Mouse (Mus musculus): ENCODE results near the gene Clns1a. TPM values are rescaled to one million over a fixed set of nuclear protein-coding genes. Genes with fewer than 3 reads are reported as not detected.
A peak's percentile ranks its signal among the peaks of the same experiment; 100 is the strongest.

Clns1a gene
- polyA plus RNA-seq, 1 experiment from 2014 or later = 134 TPM

GRCm38 (mm10) chr7:97700173-97700572 is 3.7 kb downstream of the Clns1a start:
- H3K9ac ChIP-seq (ENCODE audit: low read length) = no peak overlapping the region
- no peak for ATAC-seq (ENCODE audit: insufficient read depth, low FRiP score)
- 86% methylated on average over 4 of the region's 4 CpGs for WGBS

GRCm38 (mm10) chr7:97701106-97701505 is 4.7 kb downstream of the Clns1a start:
- ATAC-seq (ENCODE audit: insufficient read depth, low FRiP score) = no peak
- no peaks in the 10 kb centered on the region for H3K27me3 ChIP-seq (ENCODE audit: control insufficient read depth, insufficient read depth, low read length)
- no peak overlapping the region for H3K4me2 ChIP-seq (ENCODE audit: low read depth, low read length)
- 0 out of 2 replicates have a peak, but pooled peaks cover 4% of the 10 kb centered on the region for H3K9me3 ChIP-seq (replicated peaks; ENCODE audit: control insufficient read depth, low read length)
- H3K9ac ChIP-seq (ENCODE audit: low read length) = no peak overlapping the region
- no peaks in the 10 kb centered on the region; the same call in 1 of the 2 replicates for H3K36me3 ChIP-seq (ENCODE audit: control insufficient read depth, insufficient read depth, low read length)
- WGBS = 77% methylated on average over 6 of the region's 6 CpGs
- no peak overlapping the region for H3K27ac ChIP-seq (ENCODE audit: low read length)
- H3K4me1 ChIP-seq (ENCODE audit: control insufficient read depth, insufficient read depth, low read length) = peaks cover 4% of the 10 kb centered on the region; the same call in 1 of the 2 replicates
- no peak overlapping the region for H3K4me3 ChIP-seq (replicated peaks; ENCODE audit: low read length)

More at GRCm38 (mm10) chr7:97700173-97700572, 3.7 kb downstream of the Clns1a start:
- Histone ChIP-seq H3K27ac (ENCODE audit: low read length) (no peak overlapping the region), H3K4me3 (replicated peaks; ENCODE audit: low read length) (no peak overlapping the region), H3K36me3 (ENCODE audit: control insufficient read depth, insufficient read depth, low read length) (no peaks in the 10 kb centered on the region; the same call in 1 of the 2 replicates), H3K4me1 (ENCODE audit: control insufficient read depth, insufficient read depth, low read length) (peaks cover 4% of the 10 kb centered on the region; the same call in 1 of the 2 replicates), H3K9me3 (replicated peaks; ENCODE audit: control insufficient read depth, low read length) (0 out of 2 replicates have a peak, but pooled peaks cover 4% of the 10 kb centered on the region), H3K4me2 (ENCODE audit: low read depth, low read length) (no peak overlapping the region), H3K27me3 (ENCODE audit: control insufficient read depth, insufficient read depth, low read length) (no peaks in the 10 kb centered on the region)

- Histone ChIP-seq H3K4me1 (ENCODE audit: control insufficient read depth, insufficient read depth, low read length) (no peaks in the 10 kb centered on the region), H3K9ac (ENCODE audit: low read length) (no peak overlapping the region), H3K4me2 (ENCODE audit: low read depth, low read length) (no peak overlapping the region), H3K27me3 (ENCODE audit: control insufficient read depth, insufficient read depth, low read length) (no peaks in the 10 kb centered on the region), H3K36me3 (ENCODE audit: control insufficient read depth, insufficient read depth, low read length) (0 out of 2 replicates have a peak, but pooled peaks cover 4% of the 10 kb centered on the region), H3K27ac (ENCODE audit: low read length) (no peak overlapping the region), H3K4me3 (replicated peaks; ENCODE audit: low read length) (no peak overlapping the region), H3K9me3 (replicated peaks; ENCODE audit: control insufficient read depth, low read length) (no peaks in the 10 kb centered on the region)
- no peak for ATAC-seq (ENCODE audit: insufficient read depth, low FRiP score)
- WGBS = 82% methylated on average over 4 of the region's 4 CpGs
These were observed 10.7 kb downstream of the Clns1a start for GRCm38 (mm10) chr7:97707123-97707522.

GRCm38 (mm10) chr7:97707809-97708208 is 11.4 kb downstream of the Clns1a start:
- H3K36me3 ChIP-seq (ENCODE audit: control insufficient read depth, insufficient read depth, low read length) = peaks cover 10% of the 10 kb centered on the region; the same call in 1 of the 2 replicates
- 81% methylated on average over 5 of the region's 5 CpGs for WGBS

GRCm38 (mm10) chr7:97709204-97709603 is 12.8 kb downstream of the Clns1a start:
- peaks cover 14% of the 10 kb centered on the region; the same call in 1 of the 2 replicates for H3K36me3 ChIP-seq (ENCODE audit: control insufficient read depth, insufficient read depth, low read length)

More at GRCm38 (mm10) chr7:97707809-97708208, 11.4 kb downstream of the Clns1a start:
- Histone ChIP-seq H3K4me1 (ENCODE audit: control insufficient read depth, insufficient read depth, low read length) (no peaks in the 10 kb centered on the region), H3K4me3 (replicated peaks; ENCODE audit: low read length) (no peak overlapping the region), H3K27ac (ENCODE audit: low read length) (no peak overlapping the region), H3K4me2 (ENCODE audit: low read depth, low read length) (no peak overlapping the region), H3K9ac (ENCODE audit: low read length) (no peak overlapping the region), H3K27me3 (ENCODE audit: control insufficient read depth, insufficient read depth, low read length) (no peaks in the 10 kb centered on the region), H3K9me3 (replicated peaks; ENCODE audit: control insufficient read depth, low read length) (no peaks in the 10 kb centered on the region)
- no peak for ATAC-seq (ENCODE audit: insufficient read depth, low FRiP score)

GRCm38 (mm10) chr7:97714651-97715050 is 18.2 kb downstream of the Clns1a start:
- Histone ChIP-seq H3K27ac (ENCODE audit: low read length) (no peak overlapping the region), H3K36me3 (ENCODE audit: control insufficient read depth, insufficient read depth, low read length) (peaks cover 36% of the 10 kb centered on the region), H3K9me3 (replicated peaks; ENCODE audit: control insufficient read depth, low read length) (no peaks in the 10 kb centered on the region), H3K27me3 (ENCODE audit: control insufficient read depth, insufficient read depth, low read length) (no peaks in the 10 kb centered on the region), H3K4me2 (ENCODE audit: low read depth, low read length) (no peak overlapping the region), H3K9ac (ENCODE audit: low read length) (no peak overlapping the region), H3K4me3 (replicated peaks; ENCODE audit: low read length) (no peak overlapping the region), H3K4me1 (ENCODE audit: control insufficient read depth, insufficient read depth, low read length) (no peaks in the 10 kb centered on the region)
- ATAC-seq (ENCODE audit: insufficient read depth, low FRiP score) = no peak
- WGBS = 95% methylated on average over 5 of the region's 5 CpGs

More at GRCm38 (mm10) chr7:97709204-97709603, 12.8 kb downstream of the Clns1a start:
- Histone ChIP-seq H3K4me2 (ENCODE audit: low read depth, low read length) (no peak overlapping the region), H3K27me3 (ENCODE audit: control insufficient read depth, insufficient read depth, low read length) (no peaks in the 10 kb centered on the region), H3K4me1 (ENCODE audit: control insufficient read depth, insufficient read depth, low read length) (no peaks in the 10 kb centered on the region), H3K9me3 (replicated peaks; ENCODE audit: control insufficient read depth, low read length) (no peaks in the 10 kb centered on the region), H3K9ac (ENCODE audit: low read length) (no peak overlapping the region), H3K4me3 (replicated peaks; ENCODE audit: low read length) (no peak overlapping the region), H3K27ac (ENCODE audit: low read length) (no peak overlapping the region; the same call in 1 of the 2 replicates)
- ATAC-seq (ENCODE audit: insufficient read depth, low FRiP score) = peak; percentile 66; the same call in 1 of the 2 replicates
- WGBS = 65% methylated on average over 3 of the region's 3 CpGs

GRCm38 (mm10) chr7:97717326-97717725 is 20.9 kb downstream of the Clns1a start:
- Histone ChIP-seq H3K9ac (ENCODE audit: low read length) (no peak overlapping the region), H3K4me2 (ENCODE audit: low read depth, low read length) (no peak overlapping the region), H3K4me3 (replicated peaks; ENCODE audit: low read length) (no peak overlapping the region), H3K9me3 (replicated peaks; ENCODE audit: control insufficient read depth, low read length) (no peaks in the 10 kb centered on the region), H3K27me3 (ENCODE audit: control insufficient read depth, insufficient read depth, low read length) (no peaks in the 10 kb centered on the region), H3K36me3 (ENCODE audit: control insufficient read depth, insufficient read depth, low read length) (peaks cover 31% of the 10 kb centered on the region), H3K27ac (ENCODE audit: low read length) (no peak overlapping the region), H3K4me1 (ENCODE audit: control insufficient read depth, insufficient read depth, low read length) (no peaks in the 10 kb centered on the region)
- ATAC-seq (ENCODE audit: insufficient read depth, low FRiP score) = no peak
- WGBS = 81% methylated on average over 1 of the region's 1 CpGs

GRCm38 (mm10) chr7:97719078-97719477 is 22.6 kb downstream of the Clns1a start:
- no peak for ATAC-seq (ENCODE audit: insufficient read depth, low FRiP score)
- Histone ChIP-seq H3K4me1 (ENCODE audit: control insufficient read depth, insufficient read depth, low read length) (no peaks in the 10 kb centered on the region), H3K27ac (ENCODE audit: low read length) (no peak overlapping the region), H3K36me3 (ENCODE audit: control insufficient read depth, insufficient read depth, low read length) (peaks cover 22% of the 10 kb centered on the region), H3K9me3 (replicated peaks; ENCODE audit: control insufficient read depth, low read length) (no peaks in the 10 kb centered on the region), H3K27me3 (ENCODE audit: control insufficient read depth, insufficient read depth, low read length) (no peaks in the 10 kb centered on the region), H3K4me3 (replicated peaks; ENCODE audit: low read length) (no peak overlapping the region), H3K9ac (ENCODE audit: low read length) (no peak overlapping the region), H3K4me2 (ENCODE audit: low read depth, low read length) (no peak overlapping the region)
- WGBS = 84% methylated on average over 5 of the region's 5 CpGs

GRCm38 (mm10) chr7:97720109-97720508 is 23.7 kb downstream of the Clns1a start:
- no peak for ATAC-seq (ENCODE audit: insufficient read depth, low FRiP score)
- Histone ChIP-seq H3K9me3 (replicated peaks; ENCODE audit: control insufficient read depth, low read length) (no peaks in the 10 kb centered on the region), H3K27ac (ENCODE audit: low read length) (no peak overlapping the region), H3K36me3 (ENCODE audit: control insufficient read depth, insufficient read depth, low read length) (peaks cover 14% of the 10 kb centered on the region; the same call in 1 of the 2 replicates), H3K9ac (ENCODE audit: low read length) (no peak overlapping the region), H3K27me3 (ENCODE audit: control insufficient read depth, insufficient read depth, low read length) (no peaks in the 10 kb centered on the region), H3K4me3 (replicated peaks; ENCODE audit: low read length) (no peak overlapping the region), H3K4me2 (ENCODE audit: low read depth, low read length) (no peak overlapping the region), H3K4me1 (ENCODE audit: control insufficient read depth, insufficient read depth, low read length) (no peaks in the 10 kb centered on the region)
- WGBS = 81% methylated on average over 5 of the region's 5 CpGs
